Mouse (Mus musculus) ES-Bruce4 (cell line): ENCODE measurements around the gene Rassf7. TPM values are rescaled to one million over a fixed set of nuclear protein-coding genes. Genes with fewer than 3 reads are reported as not detected.
"Not testable (repeated sequence)": the region's sequence is repeated elsewhere in the genome, so short reads cannot be mapped to it uniquely, and the experiment has no call there.

Experiments
- H3K27ac ChIP-seq: 2 replicates; pipeline ENCODE4 v1.5.1; 2012; ENCODE audit warnings: low read length, inconsistent platforms; ENCODE audit not compliant: insufficient read depth
- H3K27me3 ChIP-seq: 2 replicates; pipeline ENCODE4 v1.6.1; 2012; ENCODE audit warnings: mild to moderate bottlenecking, low read length, inconsistent platforms; ENCODE audit not compliant: control insufficient read depth, poor library complexity, insufficient read depth, severe bottlenecking
- H3K36me3 ChIP-seq: 2 replicates; pipeline ENCODE4 v1.6.1; 2012; ENCODE audit warnings: inconsistent platforms, mild to moderate bottlenecking, low read length, moderate library complexity; ENCODE audit not compliant: control insufficient read depth, poor library complexity, insufficient read depth, severe bottlenecking
- H3K4me1 ChIP-seq: one replicate; pipeline ENCODE4 v1.8.1; 2011; ENCODE audit warnings: low read length; ENCODE audit not compliant: control insufficient read depth, insufficient read depth
- H3K4me3 ChIP-seq: 2 replicates; pipeline ENCODE4 v1.5.1; 2011; ENCODE audit warnings: low read depth, mild to moderate bottlenecking, low read length
- H3K9ac ChIP-seq: 2 replicates; pipeline ENCODE4 v1.6.1; 2012; ENCODE audit warnings: low read depth, mild to moderate bottlenecking, inconsistent platforms; ENCODE audit not compliant: poor library complexity, severe bottlenecking
- H3K9me3 ChIP-seq: replicated peaks from 2 replicates; pipeline ENCODE4 v1.6.1; 2012; ENCODE audit warnings: mild to moderate bottlenecking, low read length, inconsistent platforms; ENCODE audit not compliant: control insufficient read depth, poor library complexity, insufficient read depth, severe bottlenecking
- CTCF ChIP-seq: IDR thresholded peaks from one replicate; pipeline ENCODE4 v1.8.1; 2011; ENCODE audit warnings: low read depth, low read length
- EP300 ChIP-seq: IDR thresholded peaks from 2 replicates; pipeline ENCODE4 v1.6.1; 2011; ENCODE audit warnings: low read depth, low read length; ENCODE audit not compliant: insufficient read depth
- POLR2A ChIP-seq: IDR thresholded peaks from one replicate; pipeline ENCODE4 v1.8.1; 2011; ENCODE audit warnings: low read length; ENCODE audit not compliant: insufficient read depth
- polyA plus RNA-seq: library from polyadenylated mRNA; stranded (reverse); fragments of >200 nt; gene quantifications from 2 replicates; pipeline ENCODE4 v1.2.4, GENCODE M21; 2011; ENCODE audit warnings: low read depth; ENCODE audit not compliant: missing spikeins, insufficient read depth, insufficient read length

The Rassf7 gene
- polyA plus RNA-seq, 1 experiment, result 29.6 TPM

GRCm38 (mm10) chr7:141231111-141231510 lies 15.5 kb downstream of the Rassf7 start:
- no peak overlapping the region for H3K9ac ChIP-seq
- no peaks in the 10 kb centered on the region for H3K4me1 ChIP-seq
- H3K27me3 ChIP-seq, result no peaks in the 10 kb centered on the region
- no peak for TF ChIP-seq CTCF
- no peak for TF ChIP-seq EP300
- no peak for TF ChIP-seq POLR2A
- no peak overlapping the region for H3K4me3 ChIP-seq
- H3K36me3 ChIP-seq, result peaks cover 39% of the 10 kb centered on the region
- H3K9me3 ChIP-seq, result no peaks in the 10 kb centered on the region
- no peak overlapping the region for H3K27ac ChIP-seq

DNA sequence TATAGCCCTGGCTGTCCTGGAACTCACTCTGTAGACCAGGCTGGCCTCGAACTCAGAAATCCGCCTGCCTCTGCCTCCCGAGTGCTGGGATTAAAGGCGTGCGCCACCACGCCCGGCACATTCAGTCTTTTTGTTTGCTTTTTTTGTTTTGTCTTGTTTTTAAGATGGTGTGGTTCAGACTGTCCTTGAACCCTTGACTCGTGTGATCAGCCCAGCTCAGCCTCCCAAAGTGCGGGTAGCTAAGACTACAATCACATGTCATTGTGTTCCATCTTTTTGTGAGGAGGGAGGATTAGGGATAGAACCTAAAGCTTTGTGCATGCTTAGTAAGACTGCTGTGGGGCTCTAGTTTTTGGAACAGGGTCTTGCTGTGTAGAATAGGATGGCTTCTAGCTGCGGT lies 15.9 kb downstream of the Rassf7 start:
- Histone ChIP-seq H3K9me3 (no peaks in the 10 kb centered on the region), H3K36me3 (peaks cover 42% of the 10 kb centered on the region), H3K27ac (no peak overlapping the region), H3K4me1 (no peaks in the 10 kb centered on the region), H3K27me3 (no peaks in the 10 kb centered on the region), H3K4me3 (no peak overlapping the region), H3K9ac (no peak overlapping the region)
- TF ChIP-seq CTCF (no peak), POLR2A (no peak), EP300 (no peak)

DNA sequence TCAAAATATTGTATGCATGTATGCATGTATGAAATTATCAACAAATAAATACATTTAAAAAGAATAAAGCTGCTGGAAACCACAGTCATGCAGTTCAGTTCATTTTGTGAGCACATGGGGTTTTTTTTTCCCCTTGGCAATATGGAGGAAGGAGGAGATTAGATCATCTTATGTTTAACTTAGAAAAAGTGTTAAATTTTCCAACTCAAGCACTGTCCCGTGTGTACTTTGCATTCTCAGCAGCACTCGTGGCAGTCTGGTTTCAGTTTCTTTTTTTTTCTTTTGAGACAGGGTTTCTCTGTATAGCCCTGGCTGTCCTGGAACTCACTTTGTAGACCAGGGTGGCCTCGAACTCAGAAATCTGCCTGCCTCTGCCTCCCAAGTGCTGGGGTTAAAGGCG lies 34.8 kb downstream of the Rassf7 start:
- H3K4me1 ChIP-seq, H3K9ac ChIP-seq, H3K27ac ChIP-seq, H3K4me3 ChIP-seq, H3K27me3 ChIP-seq, H3K9me3 ChIP-seq: not testable (repeated sequence)
- peaks cover 85% of the 10 kb centered on the region for H3K36me3 ChIP-seq

DNA sequence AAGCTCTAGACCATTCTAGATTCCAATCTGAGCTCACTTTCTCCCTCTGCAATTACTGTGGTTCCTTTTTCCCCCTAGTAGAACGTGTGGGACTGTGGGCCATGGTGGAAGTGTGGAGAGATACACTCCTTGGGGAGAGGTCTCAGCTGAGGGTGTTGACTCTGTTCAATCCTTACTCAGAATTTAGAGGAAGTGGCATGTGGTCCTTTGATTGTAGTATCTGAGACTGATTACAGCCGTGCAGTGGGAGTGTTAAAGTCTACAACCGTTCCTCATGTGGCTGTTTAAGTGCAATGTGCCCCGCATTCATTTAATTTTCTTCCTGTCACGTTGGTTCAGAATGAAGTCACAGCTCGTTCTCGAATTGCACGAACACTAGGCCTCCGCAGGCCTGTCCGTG lies 40.5 kb downstream of the Rassf7 start:
- Histone ChIP-seq H3K4me3 (no peak overlapping the region), H3K9me3 (no peaks in the 10 kb centered on the region), H3K36me3 (peaks cover 83% of the 10 kb centered on the region), H3K4me1 (no peaks in the 10 kb centered on the region), H3K27me3 (no peaks in the 10 kb centered on the region), H3K9ac (no peak overlapping the region), H3K27ac (no peak overlapping the region)
- no peak for TF ChIP-seq EP300
- no peak for TF ChIP-seq POLR2A
- no peak for TF ChIP-seq CTCF

GRCm38 (mm10) chr7:141261480-141261879 lies 45.8 kb downstream of the Rassf7 start:
- TF ChIP-seq POLR2A (no peak), CTCF (no peak)
- no peak overlapping the region for H3K4me3 ChIP-seq
- no peak overlapping the region for H3K27ac ChIP-seq
- no peaks in the 10 kb centered on the region for H3K4me1 ChIP-seq
- peaks cover 56% of the 10 kb centered on the region for H3K36me3 ChIP-seq
- no peaks in the 10 kb centered on the region for H3K27me3 ChIP-seq
- no peaks in the 10 kb centered on the region for H3K9me3 ChIP-seq
- H3K9ac ChIP-seq, result no peak overlapping the region

DNA sequence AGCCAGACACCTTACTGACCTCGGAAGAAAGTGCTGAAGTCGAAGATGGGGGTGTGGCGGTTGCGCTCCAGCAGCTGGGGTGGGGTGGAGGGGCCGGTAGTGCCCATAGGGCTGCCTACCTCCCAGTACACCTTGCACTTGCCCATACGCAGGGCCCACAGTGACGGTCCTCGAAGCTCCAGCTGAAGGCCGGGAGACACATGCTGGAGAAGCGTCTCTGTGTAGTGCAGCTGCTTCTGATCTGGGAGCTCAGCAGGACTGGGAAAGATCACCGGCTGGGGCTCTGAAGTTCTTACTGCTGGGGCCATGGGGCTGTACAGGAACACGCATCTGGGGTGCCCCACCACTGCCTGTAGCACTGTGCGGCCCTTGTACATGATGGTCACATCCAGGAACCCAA lies 48.0 kb downstream of the Rassf7 start:
- TF ChIP-seq CTCF (no peak), POLR2A (no peak)
- Histone ChIP-seq H3K4me1 (no peaks in the 10 kb centered on the region), H3K36me3 (peaks cover 35% of the 10 kb centered on the region), H3K27me3 (no peaks in the 10 kb centered on the region), H3K9ac (no peak overlapping the region), H3K27ac (no peak overlapping the region), H3K9me3 (no peaks in the 10 kb centered on the region), H3K4me3 (no peak overlapping the region)
